Mouse (Mus musculus) gastrocnemius, postnatal 10 days (tissue): ENCODE results near the gene Iqsec1. TPM values are rescaled to one million over a fixed set of nuclear protein-coding genes. Genes with fewer than 3 reads are reported as not detected.
A peak's percentile ranks its signal among the peaks of the same experiment; 100 is the strongest.

Source experiments
- DNase-seq: peaks from one replicate; pipeline ENCODE4 v3.0.0; 2021; ENCODE audit warnings: mixed read lengths
- total RNA-seq, 2 experiments: library from RNA; stranded (reverse); gene quantifications; 2 replicates each; pipeline ENCODE4 v1.2.3; 2021

Iqsec1 gene
- total RNA-seq, 2 experiments from 2014 or later: 58.8 to 71.1 TPM

GRCm38 (mm10) chr6:90783176-90783575 lies 205.3 kb downstream of the Iqsec1 start:
- DNase-seq: no peak

GRCm38 (mm10) chr6:90781921-90782770 lies 206.3 kb downstream of the Iqsec1 start:
- peak; percentile 30 for DNase-seq

GRCm38 (mm10) chr6:90780532-90780931 lies 208.0 kb downstream of the Iqsec1 start:
- no peak for DNase-seq

GRCm38 (mm10) chr6:90778841-90779240 lies 209.6 kb downstream of the Iqsec1 start:
- no peak for DNase-seq

- DNase-seq: no peak
Measured at GRCm38 (mm10) chr6:90777302-90777701, 211.2 kb downstream of the Iqsec1 start.

GRCm38 (mm10) chr6:90775606-90776005 lies 212.9 kb downstream of the Iqsec1 start:
- no peak for DNase-seq

GRCm38 (mm10) chr6:90773811-90774233 lies 214.7 kb downstream of the Iqsec1 start:
- DNase-seq: peak; percentile 59

- no peak for DNase-seq
Measured at GRCm38 (mm10) chr6:90772120-90772519, 216.4 kb downstream of the Iqsec1 start.

GRCm38 (mm10) chr6:90768526-90768925 lies 220.0 kb downstream of the Iqsec1 start:
- no peak for DNase-seq

- no peak for DNase-seq
Measured at GRCm38 (mm10) chr6:90767874-90768273, 220.6 kb downstream of the Iqsec1 start.

- peak; percentile 55 for DNase-seq
Measured at GRCm38 (mm10) chr6:90764753-90765152, 223.7 kb downstream of the Iqsec1 start.

- DNase-seq: peak; percentile 95
Measured at GRCm38 (mm10) chr6:90763959-90764591, 224.4 kb downstream of the Iqsec1 start.

- no peak for DNase-seq
Measured at GRCm38 (mm10) chr6:90763295-90763694, 225.2 kb downstream of the Iqsec1 start.

GRCm38 (mm10) chr6:90762120-90762736 lies 226.3 kb downstream of the Iqsec1 start:
- no peak for DNase-seq

GRCm38 (mm10) chr6:90761301-90762056 lies 227.0 kb downstream of the Iqsec1 start:
- peak; percentile 54 for DNase-seq

- DNase-seq: no peak
Measured at GRCm38 (mm10) chr6:90760886-90761285, 227.6 kb downstream of the Iqsec1 start.

- DNase-seq: no peak
Measured at GRCm38 (mm10) chr6:90759754-90760153, 228.7 kb downstream of the Iqsec1 start.

- DNase-seq: no peak
Measured at GRCm38 (mm10) chr6:90758155-90758554, 230.3 kb downstream of the Iqsec1 start.

- DNase-seq: peak; percentile 49
Measured at GRCm38 (mm10) chr6:90757427-90757883, 231.0 kb downstream of the Iqsec1 start.

- DNase-seq: no peak
Measured at GRCm38 (mm10) chr6:90756561-90756960, 231.9 kb downstream of the Iqsec1 start.

- no peak for DNase-seq
Measured at GRCm38 (mm10) chr6:90755613-90755941, 232.9 kb downstream of the Iqsec1 start.

- no peak for DNase-seq
Measured at GRCm38 (mm10) chr6:90754927-90755612, 233.4 kb downstream of the Iqsec1 start.
